In genomic region chr2:152415786-152416185, GRCm38 (mm10) we compare ENCODE assay signal across 10 mouse cellular contexts. TPM values are rescaled to one million over a fixed set of nuclear protein-coding genes. Genes with fewer than 3 reads are reported as not detected.
A peak's percentile ranks its signal among the peaks of the same experiment; 100 is the strongest.
DNase-seq lines count a peak whose midpoint lies in the region; ATAC-seq and TF ChIP-seq lines count a peak whose summit lies in the region.
"Had no signal": no experiment of that assay in that cellular context is flagged by ENCODE, and none has a peak within 500 bp of the region (broad histone marks: within the 10 kb centered on the region; RNA-seq: fewer than 3 reads in every experiment).

No protein-coding gene starts in this region.

- peak overlapping the region; percentile 95; the same call in 1 of the 2 replicates for H3K4me3 ChIP-seq in kidney, embryonic 16.5 days (ENCODE audit: low read length)
- H3K4me3 ChIP-seq in forebrain, embryonic 15.5 days: no peak overlapping the region
- H3K4me3 ChIP-seq in limb, embryonic 13.5 days: peak overlapping the region; percentile 89
- no peak overlapping the region for H3K4me3 ChIP-seq in olfactory bulb, adult 2 months (ENCODE audit: insufficient read depth, low read depth, low read length)

- DNase-seq in kidney, postnatal 36 days: no peak
- no peak for DNase-seq in gastrocnemius, postnatal 10 days
- no peak for DNase-seq in B cell, adult 2 months
- DNase-seq: spleen, adult 18-20 months had no signal

- H3K27me3 ChIP-seq in kidney, embryonic 16.5 days (ENCODE audit: insufficient read depth, low read length): no peaks in the 10 kb centered on the region
- no peaks in the 10 kb centered on the region for H3K27me3 ChIP-seq in forebrain, embryonic 15.5 days
- no peaks in the 10 kb centered on the region for H3K27me3 ChIP-seq in limb, embryonic 13.5 days

- TF ChIP-seq POLR2A in olfactory bulb, adult 2 months (IDR thresholded peaks at IDR 0.05; ENCODE audit: insufficient read depth, low read depth, low read length): no peak

- TF ChIP-seq CTCF in olfactory bulb, adult 2 months (IDR thresholded peaks at IDR 0.05; ENCODE audit: insufficient read depth, low read depth, low read length): no peak

- no peak overlapping the region; the same call in 1 of the 2 replicates for H3K9ac ChIP-seq in kidney, embryonic 16.5 days (replicated peaks; ENCODE audit: low read length)
- H3K9ac ChIP-seq in forebrain, embryonic 15.5 days (replicated peaks): no peak overlapping the region
- H3K9ac ChIP-seq in limb, embryonic 13.5 days: peak overlapping the region; percentile 98

- 0 out of 2 replicates have a peak, but pooled peaks cover 5% of the 10 kb centered on the region for H3K36me3 ChIP-seq in kidney, embryonic 16.5 days (ENCODE audit: insufficient read depth, low read length)
- no peaks in the 10 kb centered on the region for H3K36me3 ChIP-seq in forebrain, embryonic 15.5 days
- H3K36me3 ChIP-seq in limb, embryonic 13.5 days: peaks cover 4% of the 10 kb centered on the region; the same call in 1 of the 2 replicates

- H3K4me2 ChIP-seq in kidney, embryonic 16.5 days (replicated peaks; ENCODE audit: low read depth, low read length): peak overlapping the region; percentile 91
- peak overlapping the region; percentile 93; the same call in 1 of the 2 replicates for H3K4me2 ChIP-seq in forebrain, embryonic 15.5 days (replicated peaks)
- peak overlapping the region; percentile 93 for H3K4me2 ChIP-seq in limb, embryonic 13.5 days (replicated peaks)

- 95% methylated on average over 3 of the region's 3 CpGs for WGBS in kidney, embryonic 16.5 days
- 89% methylated on average over 3 of the region's 3 CpGs for WGBS in forebrain, embryonic 15.5 days
- whole genome bisulfite sequencing in limb, embryonic 13.5 days: 93% methylated on average over 3 of the region's 3 CpGs
- 54% methylated on average over 3 of the region's 3 CpGs for WGBS in olfactory bulb, adult 2 months

- H3K9me3 ChIP-seq in kidney, embryonic 16.5 days (ENCODE audit: low read length): peaks cover 9% of the 10 kb centered on the region
- no peaks in the 10 kb centered on the region for H3K9me3 ChIP-seq in forebrain, embryonic 15.5 days
- peaks cover 13% of the 10 kb centered on the region for H3K9me3 ChIP-seq in limb, embryonic 13.5 days

- no peak for ATAC-seq in kidney, embryonic 16.5 days (ENCODE audit: low FRiP score, low TSS enrichment)
- ATAC-seq in forebrain, embryonic 15.5 days (replicated peaks): no peak
- ATAC-seq in limb, embryonic 13.5 days (ENCODE audit: low FRiP score, low read depth): no peak

- H3K27ac ChIP-seq in kidney, embryonic 16.5 days (ENCODE audit: low read length): peak overlapping the region; percentile 99
- H3K27ac ChIP-seq in forebrain, embryonic 15.5 days (replicated peaks): no peak overlapping the region; the same call in 1 of the 2 replicates
- H3K27ac ChIP-seq in limb, embryonic 13.5 days: peak overlapping the region; percentile 96
- H3K27ac ChIP-seq in olfactory bulb, adult 2 months (ENCODE audit: insufficient read depth, low read depth, low read length): 0 out of 2 replicates have a peak overlapping the region, but pooled peaks have one; percentile 99

- H3K4me1 ChIP-seq in kidney, embryonic 16.5 days (ENCODE audit: insufficient read depth, low read length): peaks cover 17% of the 10 kb centered on the region
- peaks cover 38% of the 10 kb centered on the region for H3K4me1 ChIP-seq in forebrain, embryonic 15.5 days
- H3K4me1 ChIP-seq in limb, embryonic 13.5 days: peaks cover 31% of the 10 kb centered on the region
- H3K4me1 ChIP-seq in olfactory bulb, adult 2 months (ENCODE audit: control insufficient read depth, insufficient read depth, low read length): peaks cover 17% of the 10 kb centered on the region

RNA-seq across cellular contexts. Expression of gene 6820408C15Rik, which starts 0.4 kb away (rescaled TPM):
- polyA plus RNA-seq in kidney, embryonic 16.5 days (2015; fragmentation: Nextera tagmentation; extraction: Ambion mirVana): 0.67 and 0.85 TPM in 2 replicates
- polyA plus RNA-seq in forebrain, embryonic 15.5 days (2015; fragmentation: Nextera tagmentation; extraction: Ambion mirVana): 2.1 and 3.7 TPM in 2 replicates
- polyA plus RNA-seq in limb, embryonic 13.5 days (2015; fragmentation: Nextera tagmentation; extraction: Ambion mirVana): 0.18 and 0.19 TPM in 2 replicates
- not detected in 2 replicates for polyA plus RNA-seq in olfactory bulb, adult 2 months (2012; ENCODE audit: insufficient read depth, insufficient read length, low replicate concordance, missing spikeins)
- not detected for total RNA-seq in gastrocnemius, postnatal 10 days (2021)
- total RNA-seq: megakaryocyte-erythroid progenitor cell, adult 5-6 weeks had no signal

RNA-seq across cellular contexts. Expression of gene Zcchc3, which starts 1.0 kb away (rescaled TPM):
- 31.5 and 34.2 TPM in 2 replicates for polyA plus RNA-seq in kidney, embryonic 16.5 days (2015; fragmentation: Nextera tagmentation; extraction: Ambion mirVana)
- 18.7 TPM in 2 replicates for polyA plus RNA-seq in forebrain, embryonic 15.5 days (2015; fragmentation: Nextera tagmentation; extraction: Ambion mirVana)
- polyA plus RNA-seq in limb, embryonic 13.5 days (2015; fragmentation: Nextera tagmentation; extraction: Ambion mirVana): 45.5 and 48.6 TPM in 2 replicates
- not detected in 2 replicates for polyA plus RNA-seq in olfactory bulb, adult 2 months (2012; ENCODE audit: insufficient read depth, insufficient read length, low replicate concordance, missing spikeins)
- total RNA-seq in gastrocnemius, postnatal 10 days (2021): 1 to 10 TPM; 4.7 to 5.6 TPM

RNA-seq across cellular contexts. Expression of gene Sox12, which starts 17.9 kb away (rescaled TPM):
- polyA plus RNA-seq in kidney, embryonic 16.5 days (2015; fragmentation: Nextera tagmentation; extraction: Ambion mirVana): 8.9 and 10.0 TPM in 2 replicates
- 17.7 and 18.3 TPM in 2 replicates for polyA plus RNA-seq in forebrain, embryonic 15.5 days (2015; fragmentation: Nextera tagmentation; extraction: Ambion mirVana)
- 11.3 and 11.9 TPM in 2 replicates for polyA plus RNA-seq in limb, embryonic 13.5 days (2015; fragmentation: Nextera tagmentation; extraction: Ambion mirVana)
- not detected in 2 replicates for polyA plus RNA-seq in olfactory bulb, adult 2 months (2012; ENCODE audit: insufficient read depth, insufficient read length, low replicate concordance, missing spikeins)
- total RNA-seq in gastrocnemius, postnatal 10 days (2021): 1 to 10 TPM; 6.7 to 9.4 TPM

RNA-seq across cellular contexts. Expression of gene Nrsn2, which starts 39.3 kb away (rescaled TPM):
- 0.91 and 1.6 TPM in 2 replicates for polyA plus RNA-seq in kidney, embryonic 16.5 days (2015; fragmentation: Nextera tagmentation; extraction: Ambion mirVana)
- polyA plus RNA-seq in forebrain, embryonic 15.5 days (2015; fragmentation: Nextera tagmentation; extraction: Ambion mirVana): 13.5 and 13.6 TPM in 2 replicates
- 4.4 and 4.6 TPM in 2 replicates for polyA plus RNA-seq in limb, embryonic 13.5 days (2015; fragmentation: Nextera tagmentation; extraction: Ambion mirVana)
- not detected in 2 replicates for polyA plus RNA-seq in olfactory bulb, adult 2 months (2012; ENCODE audit: insufficient read depth, insufficient read length, low replicate concordance, missing spikeins)
- under 1 TPM in 1 of 2 experiments, not detected in 1; 0.18 TPM for total RNA-seq in gastrocnemius, postnatal 10 days (2021)
- total RNA-seq: megakaryocyte-erythroid progenitor cell, adult 5-6 weeks had no signal

RNA-seq across cellular contexts. Expression of gene Defb23, which starts 48.6 kb away (rescaled TPM):
- polyA plus RNA-seq in kidney, embryonic 16.5 days (2015; fragmentation: Nextera tagmentation; extraction: Ambion mirVana): not detected in 2 replicates
- polyA plus RNA-seq in forebrain, embryonic 15.5 days (2015; fragmentation: Nextera tagmentation; extraction: Ambion mirVana): not detected in 2 replicates
- not detected in 2 replicates for polyA plus RNA-seq in limb, embryonic 13.5 days (2015; fragmentation: Nextera tagmentation; extraction: Ambion mirVana)
- polyA plus RNA-seq in olfactory bulb, adult 2 months (2012; ENCODE audit: insufficient read depth, insufficient read length, low replicate concordance, missing spikeins): not detected in 2 replicates
- not detected for total RNA-seq in gastrocnemius, postnatal 10 days (2021)
- total RNA-seq: megakaryocyte-erythroid progenitor cell, adult 5-6 weeks had no signal
- polyA plus RNA-seq: brain, embryonic 14.5 days had no signal

Comparison
In these comparisons a context has a peak if more than half of its experiments do, and no peak if none do; other contexts are left out.
1. H3K4me3 ChIP-seq: peak in kidney, embryonic 16.5 days (single experiment) and limb, embryonic 13.5 days (single experiment); none in forebrain, embryonic 15.5 days (single experiment) and olfactory bulb, adult 2 months (single experiment).
2. RNA of gene Zcchc3, which starts 1.0 kb away (polyA plus RNA-seq): 45.5 to 48.6 TPM in limb, embryonic 13.5 days, 31.5 to 34.2 TPM in kidney, embryonic 16.5 days and 18.7 TPM in forebrain, embryonic 15.5 days; not detected in olfactory bulb, adult 2 months; every median in the first group is over 10 times any median in the second.
3. Peak in every context shown above with its lines, with median percentiles within 50 percentile points of each other: H3K4me2 ChIP-seq.